19 mouse cellular contexts compared by ENCODE assay signal in the genomic region with DNA sequence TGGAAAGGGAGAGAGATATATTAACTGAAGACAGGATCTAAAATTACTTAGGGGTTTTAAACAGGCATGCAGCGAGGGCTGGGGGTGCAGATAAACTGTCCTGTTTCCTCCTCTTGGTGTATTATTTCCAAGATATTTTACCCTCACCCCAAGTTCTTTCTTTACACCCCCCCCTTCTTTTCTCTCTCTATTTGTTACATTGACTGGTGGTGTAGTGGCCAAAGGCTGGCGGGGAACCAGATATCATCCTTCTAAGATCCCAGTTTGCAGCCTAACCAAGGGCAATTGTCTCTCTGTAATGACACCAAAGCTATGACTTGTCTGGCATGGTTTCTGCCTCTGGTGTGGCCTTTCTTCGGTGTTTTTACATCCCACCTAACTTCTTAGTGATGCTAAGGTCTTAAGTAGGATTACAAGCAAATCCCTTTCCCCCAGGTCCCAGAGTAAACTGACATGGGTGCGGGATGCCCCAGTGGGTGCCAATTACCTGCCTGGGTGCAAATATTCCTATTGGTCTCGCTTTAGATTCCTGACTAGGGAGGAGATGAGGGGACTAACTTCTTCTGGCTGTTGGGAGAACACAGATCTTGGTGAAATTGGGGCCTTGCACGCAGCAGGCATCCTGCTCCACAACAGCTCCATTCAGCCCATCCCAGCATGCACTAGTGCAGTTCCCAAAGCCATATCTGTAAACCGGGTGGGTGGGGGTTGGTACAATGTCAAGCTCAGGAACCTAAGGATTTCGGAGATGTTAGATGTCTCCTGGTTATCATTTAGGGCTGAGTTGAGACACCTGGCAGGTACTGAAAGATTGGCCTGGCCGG. TPM values are rescaled to one million over a fixed set of nuclear protein-coding genes. Genes with fewer than 3 reads are reported as not detected.
DNase-seq lines count a peak whose midpoint lies in the region; ATAC-seq lines count a peak whose summit lies in the region.
"Had no signal": no experiment of that assay in that cellular context is flagged by ENCODE, and none has a peak within 500 bp of the region (broad histone marks: within the 10 kb centered on the region; RNA-seq: fewer than 3 reads in every experiment).

No protein-coding gene starts in this region.

- no peaks in the 10 kb centered on the region for H3K9me3 ChIP-seq in heart, embryonic 14.5 days (ENCODE audit: control insufficient read depth, low read length)
- H3K9me3 ChIP-seq in lung, embryonic 15.5 days, result no peaks in the 10 kb centered on the region
- no peaks in the 10 kb centered on the region for H3K9me3 ChIP-seq in embryonic facial prominence, embryonic 10.5 days
- H3K9me3 ChIP-seq in kidney, embryonic 15.5 days (replicated peaks), result no peaks in the 10 kb centered on the region
- H3K9me3 ChIP-seq: forebrain, embryonic 15.5 days; midbrain, embryonic 13.5 days had no signal

- peak overlapping the region; percentile 69 to 70 for H3K27ac ChIP-seq in heart, embryonic 14.5 days (replicated peaks in 1 of 2; ENCODE audit: control insufficient read depth in 1 of 2, insufficient read depth in 1 of 2, low read depth in 2 of 2, low read length in 2 of 2)
- H3K27ac ChIP-seq in lung, embryonic 15.5 days, result peak overlapping the region; percentile 92
- no peak overlapping the region for H3K27ac ChIP-seq in embryonic facial prominence, embryonic 10.5 days (replicated peaks)
- H3K27ac ChIP-seq in kidney, embryonic 15.5 days, result no peak overlapping the region
- H3K27ac ChIP-seq: forebrain, embryonic 15.5 days; left cerebral cortex, adult 2 months; macrophage; midbrain, embryonic 13.5 days had no signal

- H3K4me2 ChIP-seq in heart, embryonic 14.5 days (ENCODE audit: low read length), result peak overlapping the region; percentile 52
- H3K4me2 ChIP-seq in lung, embryonic 15.5 days, result peak overlapping the region; percentile 41; the same call in 1 of the 2 replicates
- no peak overlapping the region for H3K4me2 ChIP-seq in kidney, embryonic 15.5 days
- H3K4me2 ChIP-seq: forebrain, embryonic 15.5 days; midbrain, embryonic 13.5 days had no signal

- no peaks in the 10 kb centered on the region for H3K36me3 ChIP-seq in heart, embryonic 14.5 days (ENCODE audit: control insufficient read depth, insufficient read depth, low read length)
- no peaks in the 10 kb centered on the region for H3K36me3 ChIP-seq in lung, embryonic 15.5 days
- H3K36me3 ChIP-seq in embryonic facial prominence, embryonic 10.5 days (replicated peaks), result no peaks in the 10 kb centered on the region
- H3K36me3 ChIP-seq in kidney, embryonic 15.5 days, result no peaks in the 10 kb centered on the region
- H3K36me3 ChIP-seq: forebrain, embryonic 15.5 days; G1E; midbrain, embryonic 13.5 days had no signal

- no peak for ATAC-seq in heart, embryonic 14.5 days (ENCODE audit: insufficient number of reproducible peaks, insufficient read depth, low FRiP score, low read depth)
- ATAC-seq in lung, embryonic 15.5 days (ENCODE audit: borderline replicate concordance, extremely low read depth, low FRiP score, low TSS enrichment), result peak; percentile 55
- ATAC-seq in kidney, embryonic 15.5 days (replicated peaks; ENCODE audit: low FRiP score), result no peak
- ATAC-seq: forebrain, embryonic 15.5 days; midbrain, embryonic 13.5 days had no signal

- H3K4me1 ChIP-seq in heart, embryonic 14.5 days (ENCODE audit: control insufficient read depth in 2 of 2, insufficient read depth in 2 of 2, low read length in 2 of 2), result peaks cover 7 to 15% of the 10 kb centered on the region in 2 experiments; a peak in 3 of 4 replicates
- peaks cover 43% of the 10 kb centered on the region for H3K4me1 ChIP-seq in lung, embryonic 15.5 days
- H3K4me1 ChIP-seq in embryonic facial prominence, embryonic 10.5 days, result 0 out of 2 replicates have a peak, but pooled peaks cover 6% of the 10 kb centered on the region
- peaks cover 6% of the 10 kb centered on the region for H3K4me1 ChIP-seq in kidney, embryonic 15.5 days
- H3K4me1 ChIP-seq: midbrain, embryonic 13.5 days had no signal

- no peak for DNase-seq in heart, postnatal 10 days
- DNase-seq in lung, postnatal 36 days, result no peak
- peak; percentile 27 for DNase-seq in embryo, embryonic 11 days
- DNase-seq in embryonic facial prominence, embryonic 10.5 days (ENCODE audit: low spot score), result peak; percentile 29
- no peak for DNase-seq in adrenal gland, adult (ENCODE audit: inconsistent age in 2 of 2, low spot score in 1 of 2)
- DNase-seq: cerebellum, adult 9-10 months; kidney, adult 2 months; kidney, postnatal 25 days; spleen, adult 18-20 months; thymus, adult 2 months had no signal

- intact Hi-C loops in heart, postnatal 10 days (cut with DNase I), result no loop called here

- 0 out of 4 replicates have a peak overlapping the region, but pooled peaks of 1 of the 2 experiments have one; percentile 1 for H3K4me3 ChIP-seq in heart, embryonic 14.5 days (ENCODE audit: control insufficient read depth in 1 of 2, insufficient read depth in 1 of 2, low read depth in 1 of 2, low read length in 2 of 2)
- H3K4me3 ChIP-seq in lung, embryonic 15.5 days, result no peak overlapping the region
- H3K4me3 ChIP-seq in embryonic facial prominence, embryonic 10.5 days, result no peak overlapping the region
- H3K4me3 ChIP-seq in kidney, embryonic 15.5 days (replicated peaks), result no peak overlapping the region
- H3K4me3 ChIP-seq: forebrain, embryonic 15.5 days; left cerebral cortex, adult 2 months; midbrain, embryonic 13.5 days had no signal

- WGBS in heart, embryonic 14.5 days, result 21% methylated on average over 9 of the region's 9 CpGs
- WGBS in lung, embryonic 15.5 days, result 8% methylated on average over 9 of the region's 9 CpGs
- 1% methylated on average over 9 of the region's 9 CpGs for WGBS in embryonic facial prominence, embryonic 10.5 days
- WGBS in kidney, embryonic 15.5 days, result 3% methylated on average over 9 of the region's 9 CpGs

- peak overlapping the region; percentile 71 for H3K9ac ChIP-seq in heart, embryonic 14.5 days (ENCODE audit: low read length)
- no peak overlapping the region for H3K9ac ChIP-seq in lung, embryonic 15.5 days
- H3K9ac ChIP-seq in kidney, embryonic 15.5 days, result no peak overlapping the region
- H3K9ac ChIP-seq: forebrain, embryonic 15.5 days; midbrain, embryonic 13.5 days had no signal

- H3K27me3 ChIP-seq in heart, embryonic 14.5 days (ENCODE audit: control insufficient read depth, insufficient read depth, low read length), result peaks cover 90% of the 10 kb centered on the region
- peaks cover 94% of the 10 kb centered on the region for H3K27me3 ChIP-seq in lung, embryonic 15.5 days
- H3K27me3 ChIP-seq in embryonic facial prominence, embryonic 10.5 days (replicated peaks; ENCODE audit: low read depth, poor library complexity, severe bottlenecking), result peaks cover 100% of the 10 kb centered on the region
- H3K27me3 ChIP-seq in kidney, embryonic 15.5 days, result peaks cover 100% of the 10 kb centered on the region

RNA-seq across cellular contexts. Expression of gene Tbx5, which starts 32.8 kb away (rescaled TPM):
- polyA plus RNA-seq in heart, embryonic 14.5 days (2014; fragmentation: Nextera tagmentation; extraction: Ambion mirVana), result 33.1 and 39.2 TPM in 2 replicates
- total RNA-seq in heart, postnatal 10 days (2021), result 10 to 100 TPM; 28.0 to 32.2 TPM
- polyA plus RNA-seq in lung, embryonic 15.5 days (2015; fragmentation: Nextera tagmentation; extraction: Ambion mirVana), result 50.1 and 55.7 TPM in 2 replicates
- 0.45 and 0.98 TPM in 2 replicates for polyA plus RNA-seq in embryonic facial prominence, embryonic 10.5 days (2016; fragmentation: Nextera tagmentation; extraction: Ambion mirVana)
- polyA plus RNA-seq in kidney, embryonic 15.5 days (2015; fragmentation: Nextera tagmentation; extraction: Ambion mirVana), result 0.14 TPM in 1 of 2 replicates, not detected in the other
- total RNA-seq: left cerebral cortex, adult 2 months; liver, adult 2 months had no signal
- polyA plus RNA-seq: forebrain, embryonic 15.5 days; G1E; liver, adult 2 months; macrophage; midbrain, embryonic 13.5 days had no signal

Comparison
In these comparisons a context has a peak if more than half of its experiments do, and no peak if none do; other contexts are left out.
1. H3K27ac ChIP-seq: peak in heart, embryonic 14.5 days (2 of 2) and lung, embryonic 15.5 days (single experiment); none in embryonic facial prominence, embryonic 10.5 days (single experiment) and kidney, embryonic 15.5 days (single experiment).
2. DNase-seq: peak in embryo, embryonic 11 days (single experiment) and embryonic facial prominence, embryonic 10.5 days (single experiment); none in heart, postnatal 10 days (0 of 2), lung, postnatal 36 days (single experiment) and adrenal gland, adult (0 of 2).
3. RNA of gene Tbx5, which starts 32.8 kb away (polyA plus RNA-seq): 50.1 to 55.7 TPM in lung, embryonic 15.5 days and 33.1 to 39.2 TPM in heart, embryonic 14.5 days; 0.45 to 0.98 TPM in embryonic facial prominence, embryonic 10.5 days and 0.14 TPM in kidney, embryonic 15.5 days; every median in the first group is over 10 times any median in the second.